Mouse (Mus musculus) 416B (cell line): ENCODE data around the gene Vmn2r15.

ENCODE experiments used
- DNase-seq: peaks from one replicate; pipeline ENCODE4 v3.0.0; 2011; ENCODE audit warnings: low read depth

Gene Vmn2r15

GRCm38 (mm10) chr5:109297544-109297943, at the start of gene Vmn2r15:
Gene Vmn2r15, minus strand, starts transcription at chr5:109297644.
- DNase-seq, result no peak

GRCm38 (mm10) chr5:109329862-109330261, 32.4 kb upstream of the Vmn2r15 start, which contains the start of gene Vmn2r16:
Gene Vmn2r16, plus strand, starts transcription at chr5:109330162.
- no peak for DNase-seq

GRCm38 (mm10) chr5:109294655-109295054, 2.8 kb downstream of the Vmn2r15 start:
- DNase-seq, result no peak
